Mouse (Mus musculus) spleen, adult 2 months (tissue): Measurements from ENCODE around the gene Fxyd5.

Experiments
- CTCF ChIP-seq: fragments of 200-500 bp; IDR thresholded peaks from 2 replicates; pipeline ENCODE4 v1.5.1; 2011; ENCODE audit warnings: mild to moderate bottlenecking, inconsistent platforms; ENCODE audit not compliant: insufficient read depth, insufficient read length, insufficient replicate concordance; ENCODE audit errors: extremely low read depth
- POLR2A ChIP-seq: fragments of 200-500 bp; IDR thresholded peaks from 2 replicates; pipeline ENCODE4 v1.6.1; 2011; ENCODE audit warnings: low read depth, low read length, inconsistent platforms

- no peak for TF ChIP-seq CTCF
- no peak for TF ChIP-seq POLR2A
These were observed 47.4 kb upstream of the Fxyd5 start for GRCm38 (mm10) chr7:31089721-31090120.
